Mouse (Mus musculus): ENCODE results near the gene Hnrnpa3.
"Not testable (repeated sequence)": the region's sequence is repeated elsewhere in the genome, so short reads cannot be mapped to it uniquely, and the experiment has no call there.

Hnrnpa3 gene

GRCm38 (mm10) chr2:75637055-75637304 lies 22.1 kb upstream of the Hnrnpa3 start:
- DNase-seq (ENCODE audit: low spot score in 2 of 2): not testable (repeated sequence)

- no peak for DNase-seq (ENCODE audit: low spot score in 2 of 2)
These were observed 21.7 kb upstream of the Hnrnpa3 start for GRCm38 (mm10) chr2:75637361-75637760.

GRCm38 (mm10) chr2:75637822-75638221 lies 21.2 kb upstream of the Hnrnpa3 start:
- DNase-seq (ENCODE audit: low spot score in 2 of 2): not testable (repeated sequence)

GRCm38 (mm10) chr2:75639535-75639934 lies 19.5 kb upstream of the Hnrnpa3 start:
- DNase-seq (ENCODE audit: low spot score in 2 of 2): peak in 1 of 2 experiments; percentile 44

- DNase-seq (ENCODE audit: low spot score in 2 of 2): not testable (repeated sequence)
These were observed 16.7 kb upstream of the Hnrnpa3 start for GRCm38 (mm10) chr2:75642312-75642711.

- DNase-seq (ENCODE audit: low spot score in 2 of 2): peak; percentile 30 to 60
These were observed 16.1 kb upstream of the Hnrnpa3 start for GRCm38 (mm10) chr2:75642795-75643550.

- no peak for DNase-seq (ENCODE audit: low spot score in 2 of 2)
These were observed 15.1 kb upstream of the Hnrnpa3 start for GRCm38 (mm10) chr2:75643950-75644349.

- DNase-seq (ENCODE audit: low spot score in 2 of 2): no peak
These were observed 13.8 kb upstream of the Hnrnpa3 start for GRCm38 (mm10) chr2:75645251-75645650.

- DNase-seq (ENCODE audit: low spot score in 2 of 2): no peak
These were observed 8.6 kb upstream of the Hnrnpa3 start for GRCm38 (mm10) chr2:75650437-75650836.

GRCm38 (mm10) chr2:75653150-75653549 lies 5.9 kb upstream of the Hnrnpa3 start:
- no peak for DNase-seq (ENCODE audit: low spot score in 2 of 2)

- no peak for DNase-seq (ENCODE audit: low spot score in 2 of 2)
These were observed 4.4 kb upstream of the Hnrnpa3 start for GRCm38 (mm10) chr2:75654679-75655078.

GRCm38 (mm10) chr2:75656924-75657323 lies 2.1 kb upstream of the Hnrnpa3 start:
- no peak for DNase-seq (ENCODE audit: low spot score in 2 of 2)

GRCm38 (mm10) chr2:75657907-75658691 lies 962 bp upstream of the Hnrnpa3 start:
- DNase-seq (ENCODE audit: low spot score in 2 of 2): peak in 1 of 2 experiments; percentile 31

- DNase-seq (ENCODE audit: low spot score in 2 of 2): peak; percentile 89 to 91
These were observed 534 bp downstream of the Hnrnpa3 start for GRCm38 (mm10) chr2:75659629-75659960.

GRCm38 (mm10) chr2:75660255-75660948 lies 1.3 kb downstream of the Hnrnpa3 start:
- no peak for DNase-seq (ENCODE audit: low spot score in 2 of 2)

- DNase-seq (ENCODE audit: low spot score in 2 of 2): no peak
These were observed 2.0 kb downstream of the Hnrnpa3 start for GRCm38 (mm10) chr2:75661106-75661505.

- DNase-seq (ENCODE audit: low spot score in 2 of 2): no peak
These were observed 10.7 kb downstream of the Hnrnpa3 start for GRCm38 (mm10) chr2:75669491-75670445.

- no peak for DNase-seq (ENCODE audit: low spot score in 2 of 2)
These were observed 11.6 kb downstream of the Hnrnpa3 start for GRCm38 (mm10) chr2:75670446-75671336.

- no peak for DNase-seq (ENCODE audit: low spot score in 2 of 2)
These were observed 12.2 kb downstream of the Hnrnpa3 start for GRCm38 (mm10) chr2:75671337-75671660.

- no peak for DNase-seq (ENCODE audit: low spot score in 2 of 2)
These were observed 13.5 kb downstream of the Hnrnpa3 start for GRCm38 (mm10) chr2:75672561-75672960.

- no peak for DNase-seq (ENCODE audit: low spot score in 2 of 2)
These were observed 17.5 kb downstream of the Hnrnpa3 start for GRCm38 (mm10) chr2:75676567-75676966.
